Mouse (Mus musculus): ENCODE measurements around the gene Nol11. TPM values are rescaled to one million over a fixed set of nuclear protein-coding genes. Genes with fewer than 3 reads are reported as not detected.
"Not testable (repeated sequence)": the region's sequence is repeated elsewhere in the genome, so short reads cannot be mapped to it uniquely, and the experiment has no call there.

The Nol11 gene
- polyA plus RNA-seq, 1 experiment from 2014 or later, result 55.6 TPM

- Histone ChIP-seq H3K36me3 (ENCODE audit: poor library complexity, severe bottlenecking) (no peaks in the 10 kb centered on the region), H3K4me1 (no peaks in the 10 kb centered on the region), H3K4me3 (no peak overlapping the region), H3K27me3 (no peaks in the 10 kb centered on the region), H3K9me3 (replicated peaks) (no peaks in the 10 kb centered on the region), H3K4me2 (no peak overlapping the region), H3K27ac (no peak overlapping the region), H3K9ac (no peak overlapping the region)
- ATAC-seq, result no peak
- 82% methylated on average over 5 of the region's 5 CpGs for WGBS
Measured at GRCm38 (mm10) chr11:107153645-107154044, 35.5 kb downstream of the Nol11 start.

GRCm38 (mm10) chr11:107151809-107152208 is 37.4 kb downstream of the Nol11 start:
- no peaks in the 10 kb centered on the region for H3K36me3 ChIP-seq (ENCODE audit: poor library complexity, severe bottlenecking)
- H3K4me1 ChIP-seq, result no peaks in the 10 kb centered on the region
- no peak for ATAC-seq
- H3K9me3 ChIP-seq (replicated peaks), result no peaks in the 10 kb centered on the region
- 78% methylated on average over 7 of the region's 7 CpGs for WGBS
- H3K27me3 ChIP-seq, result no peaks in the 10 kb centered on the region
- no peak overlapping the region for H3K9ac ChIP-seq
- no peak overlapping the region for H3K27ac ChIP-seq
- no peak overlapping the region for H3K4me3 ChIP-seq
- H3K4me2 ChIP-seq, result no peak overlapping the region

- H3K4me2 ChIP-seq; H3K9me3 ChIP-seq (replicated peaks); H3K36me3 ChIP-seq (ENCODE audit: poor library complexity, severe bottlenecking); H3K27ac ChIP-seq; H3K9ac ChIP-seq; H3K4me1 ChIP-seq; H3K4me3 ChIP-seq; H3K27me3 ChIP-seq; ATAC-seq: not testable (repeated sequence)
- 93% methylated on average over 11 of the region's 11 CpGs for WGBS
Measured at GRCm38 (mm10) chr11:107143956-107144355, 45.2 kb downstream of the Nol11 start.

GRCm38 (mm10) chr11:107142382-107142781 is 46.8 kb downstream of the Nol11 start:
- Histone ChIP-seq H3K4me3 (no peak overlapping the region), H3K36me3 (ENCODE audit: poor library complexity, severe bottlenecking) (no peaks in the 10 kb centered on the region), H3K9me3 (replicated peaks) (no peaks in the 10 kb centered on the region), H3K9ac (no peak overlapping the region), H3K4me2 (no peak overlapping the region), H3K27ac (no peak overlapping the region), H3K27me3 (no peaks in the 10 kb centered on the region), H3K4me1 (no peaks in the 10 kb centered on the region)
- 93% methylated on average over 2 of the region's 2 CpGs for WGBS
- no peak for ATAC-seq

- H3K27ac ChIP-seq, result no peak overlapping the region
- no peak overlapping the region for H3K9ac ChIP-seq
- no peak for ATAC-seq
- H3K4me2 ChIP-seq, result no peak overlapping the region
- 29% methylated on average over 6 of the region's 6 CpGs for WGBS
- no peaks in the 10 kb centered on the region for H3K27me3 ChIP-seq
- H3K9me3 ChIP-seq (replicated peaks), result no peaks in the 10 kb centered on the region
- no peak overlapping the region for H3K4me3 ChIP-seq
- no peaks in the 10 kb centered on the region for H3K36me3 ChIP-seq (ENCODE audit: poor library complexity, severe bottlenecking)
- H3K4me1 ChIP-seq, result no peaks in the 10 kb centered on the region
Measured at GRCm38 (mm10) chr11:107140756-107141155, 48.4 kb downstream of the Nol11 start.

- 78% methylated on average over 3 of the region's 3 CpGs for WGBS
- H3K9ac ChIP-seq, result no peak overlapping the region
- no peak overlapping the region for H3K4me2 ChIP-seq
- H3K4me3 ChIP-seq, result no peak overlapping the region
- ATAC-seq, result no peak
- no peaks in the 10 kb centered on the region for H3K9me3 ChIP-seq (replicated peaks)
- no peaks in the 10 kb centered on the region for H3K27me3 ChIP-seq
- H3K27ac ChIP-seq, result no peak overlapping the region
- H3K36me3 ChIP-seq (ENCODE audit: poor library complexity, severe bottlenecking), result no peaks in the 10 kb centered on the region
- no peaks in the 10 kb centered on the region for H3K4me1 ChIP-seq
Measured at GRCm38 (mm10) chr11:107138633-107139032, 50.5 kb downstream of the Nol11 start.

GRCm38 (mm10) chr11:107137593-107137992 is 51.6 kb downstream of the Nol11 start:
- Histone ChIP-seq H3K4me3 (no peak overlapping the region), H3K4me1 (peaks cover 1% of the 10 kb centered on the region), H3K9me3 (replicated peaks) (no peaks in the 10 kb centered on the region), H3K27me3 (no peaks in the 10 kb centered on the region), H3K4me2 (no peak overlapping the region), H3K27ac (no peak overlapping the region), H3K9ac (no peak overlapping the region), H3K36me3 (ENCODE audit: poor library complexity, severe bottlenecking) (no peaks in the 10 kb centered on the region)
- no peak for ATAC-seq
- 95% methylated on average over 6 of the region's 6 CpGs for WGBS

- H3K27ac ChIP-seq; H3K4me1 ChIP-seq; ATAC-seq; H3K4me3 ChIP-seq; H3K36me3 ChIP-seq (ENCODE audit: poor library complexity, severe bottlenecking); H3K27me3 ChIP-seq; H3K4me2 ChIP-seq; H3K9ac ChIP-seq; H3K9me3 ChIP-seq (replicated peaks): not testable (repeated sequence)
- 95% methylated on average over 10 of the region's 10 CpGs for WGBS
Measured at GRCm38 (mm10) chr11:107136458-107136857, 52.7 kb downstream of the Nol11 start.

- H3K9me3 ChIP-seq (replicated peaks), result no peaks in the 10 kb centered on the region
- no peaks in the 10 kb centered on the region for H3K36me3 ChIP-seq (ENCODE audit: poor library complexity, severe bottlenecking)
- H3K4me1 ChIP-seq, result peaks cover 6% of the 10 kb centered on the region
- no peaks in the 10 kb centered on the region for H3K27me3 ChIP-seq
- no peak overlapping the region for H3K27ac ChIP-seq
- ATAC-seq, result no peak
- 56% methylated on average over 3 of the region's 3 CpGs for WGBS
- H3K9ac ChIP-seq, result no peak overlapping the region
- no peak overlapping the region for H3K4me2 ChIP-seq
- no peak overlapping the region for H3K4me3 ChIP-seq
Measured at GRCm38 (mm10) chr11:107135741-107136140, 53.4 kb downstream of the Nol11 start.

GRCm38 (mm10) chr11:107132426-107132825 is 56.8 kb downstream of the Nol11 start:
- peak overlapping the region; percentile 96 for H3K9ac ChIP-seq
- ATAC-seq, result peak; percentile 43
- no peaks in the 10 kb centered on the region for H3K9me3 ChIP-seq (replicated peaks)
- H3K4me2 ChIP-seq, result peak overlapping the region; percentile 84
- peaks cover 30% of the 10 kb centered on the region for H3K4me1 ChIP-seq
- no peaks in the 10 kb centered on the region for H3K36me3 ChIP-seq (ENCODE audit: poor library complexity, severe bottlenecking)
- H3K27ac ChIP-seq, result 0 out of 2 replicates have a peak overlapping the region, but pooled peaks have one; percentile 97
- H3K4me3 ChIP-seq, result peak overlapping the region; percentile 85
- WGBS, result under 1% methylated on average over 16 of the region's 16 CpGs
- no peaks in the 10 kb centered on the region for H3K27me3 ChIP-seq

GRCm38 (mm10) chr11:107131749-107132421 is 57.3 kb downstream of the Nol11 start, which contains the start of gene Bptf:
Gene Bptf, minus strand, starts transcription at chr11:107132127.
- Histone ChIP-seq H3K9ac (peak within 1 kb of the TSS; percentile 96), H3K36me3 (ENCODE audit: poor library complexity, severe bottlenecking) (no peaks in the 10 kb centered on the region), H3K27ac (peak within 1 kb of the TSS; percentile 97), H3K4me2 (peak within 1 kb of the TSS; percentile 84), H3K9me3 (replicated peaks) (no peaks in the 10 kb centered on the region), H3K4me1 (peaks cover 30% of the 10 kb centered on the region), H3K27me3 (no peaks in the 10 kb centered on the region), H3K4me3 (peak within 1 kb of the TSS; percentile 85)
- under 1% methylated on average over 27 of the region's 94 CpGs for WGBS
- ATAC-seq, result peak; percentile 98

- peak overlapping the region; percentile 96 for H3K9ac ChIP-seq
- peaks cover 36% of the 10 kb centered on the region for H3K4me1 ChIP-seq
- 0% methylated on average over 42 of the region's 65 CpGs for WGBS
- no peaks in the 10 kb centered on the region for H3K27me3 ChIP-seq
- H3K27ac ChIP-seq, result peak overlapping the region; percentile 97
- peak overlapping the region; percentile 85 for H3K4me3 ChIP-seq
- ATAC-seq, result peak; percentile 48
- H3K9me3 ChIP-seq (replicated peaks), result no peaks in the 10 kb centered on the region
- no peaks in the 10 kb centered on the region for H3K36me3 ChIP-seq (ENCODE audit: poor library complexity, severe bottlenecking)
- peak overlapping the region; percentile 75 for H3K4me2 ChIP-seq
Measured at GRCm38 (mm10) chr11:107130879-107131748, 58.1 kb downstream of the Nol11 start.
